ENCODE assay signal across 7 mouse cellular contexts in genomic region chr1:165193426-165193825, GRCm38 (mm10). TPM values are rescaled to one million over a fixed set of nuclear protein-coding genes. Genes with fewer than 3 reads are reported as not detected.
DNase-seq lines count a peak whose midpoint lies in the region; ATAC-seq lines count a peak whose summit lies in the region.

No protein-coding gene starts in this region.

- H3K36me3 ChIP-seq in forebrain, embryonic 15.5 days, result no peaks in the 10 kb centered on the region
- no peaks in the 10 kb centered on the region for H3K36me3 ChIP-seq in liver, embryonic 15.5 days (replicated peaks)

- no peaks in the 10 kb centered on the region for H3K9me3 ChIP-seq in forebrain, embryonic 15.5 days
- no peaks in the 10 kb centered on the region for H3K9me3 ChIP-seq in liver, embryonic 15.5 days (replicated peaks)

- 19% methylated on average over 7 of the region's 7 CpGs for WGBS in forebrain, embryonic 15.5 days
- 1% methylated on average over 7 of the region's 7 CpGs for WGBS in liver, embryonic 15.5 days (ENCODE audit: insufficient replicate concordance)

- ATAC-seq in forebrain, embryonic 15.5 days (replicated peaks), result no peak
- ATAC-seq in liver, embryonic 15.5 days (ENCODE audit: insufficient read depth), result no peak
- no peak for ATAC-seq in megakaryocyte-erythroid progenitor cell, adult 5-6 weeks (replicated peaks; ENCODE audit: low FRiP score, low TSS enrichment, poor library complexity, severe bottlenecking)

- peak overlapping the region; percentile 50; the same call in 1 of the 2 replicates for H3K9ac ChIP-seq in forebrain, embryonic 15.5 days (replicated peaks)
- H3K9ac ChIP-seq in liver, embryonic 15.5 days, result peak overlapping the region; percentile 80

- H3K4me3 ChIP-seq in forebrain, embryonic 15.5 days, result peak overlapping the region; percentile 76
- peak overlapping the region; percentile 77 for H3K4me3 ChIP-seq in liver, embryonic 15.5 days (replicated peaks)

- H3K27me3 ChIP-seq in forebrain, embryonic 15.5 days, result no peaks in the 10 kb centered on the region
- H3K27me3 ChIP-seq in liver, embryonic 15.5 days, result no peaks in the 10 kb centered on the region

- DNase-seq in 416B (ENCODE audit: low read depth), result peak; percentile 62
- peak; percentile 4 to 19 for DNase-seq in B cell, adult 2 months
- DNase-seq in frontal cortex, postnatal 25 days (ENCODE audit: low spot score in 2 of 2), result no peak
- no peak for DNase-seq in cerebellum, postnatal 4 days (ENCODE audit: low spot score in 2 of 2)

- H3K4me2 ChIP-seq in forebrain, embryonic 15.5 days (replicated peaks), result peak overlapping the region; percentile 94
- peak overlapping the region; percentile 83 for H3K4me2 ChIP-seq in liver, embryonic 15.5 days

- H3K27ac ChIP-seq in forebrain, embryonic 15.5 days (replicated peaks), result no peak overlapping the region
- H3K27ac ChIP-seq in liver, embryonic 15.5 days (replicated peaks), result peak overlapping the region; percentile 84

- H3K4me1 ChIP-seq in forebrain, embryonic 15.5 days, result peaks cover 18% of the 10 kb centered on the region
- peaks cover 34% of the 10 kb centered on the region for H3K4me1 ChIP-seq in liver, embryonic 15.5 days (replicated peaks)

RNA-seq across cellular contexts. Expression of gene Sft2d2, which starts 0.8 kb away (rescaled TPM):
- polyA plus RNA-seq in forebrain, embryonic 15.5 days (2015; fragmentation: Nextera tagmentation; extraction: Ambion mirVana), result 5.4 TPM in 2 replicates
- 7.5 and 8.8 TPM in 2 replicates for polyA plus RNA-seq in liver, embryonic 15.5 days (2015; fragmentation: Nextera tagmentation; extraction: Ambion mirVana)
- 9.0 and 14.5 TPM in 2 replicates for total RNA-seq in megakaryocyte-erythroid progenitor cell, adult 5-6 weeks (2014; fragmentation: Nextera tagmentation)
- 16.0 and 17.7 TPM in 2 replicates for total RNA-seq in megakaryocyte-erythroid progenitor cell, adult 5-6 weeks (2017)

RNA-seq across cellular contexts. Expression of gene Tbx19, which starts 32.9 kb away (rescaled TPM):
- 0.10 TPM in 1 of 2 replicates, not detected in the other for polyA plus RNA-seq in forebrain, embryonic 15.5 days (2015; fragmentation: Nextera tagmentation; extraction: Ambion mirVana)
- polyA plus RNA-seq in liver, embryonic 15.5 days (2015; fragmentation: Nextera tagmentation; extraction: Ambion mirVana), result 0.07 TPM in 1 of 2 replicates, not detected in the other
- total RNA-seq in megakaryocyte-erythroid progenitor cell, adult 5-6 weeks (2014; fragmentation: Nextera tagmentation), result not detected in 2 replicates
- not detected in 2 replicates for total RNA-seq in megakaryocyte-erythroid progenitor cell, adult 5-6 weeks (2017)

RNA-seq across cellular contexts. Expression of gene Tiprl, which starts 43.4 kb away (rescaled TPM):
- polyA plus RNA-seq in forebrain, embryonic 15.5 days (2015; fragmentation: Nextera tagmentation; extraction: Ambion mirVana), result 152 and 162 TPM in 2 replicates
- 36.5 and 38.1 TPM in 2 replicates for polyA plus RNA-seq in liver, embryonic 15.5 days (2015; fragmentation: Nextera tagmentation; extraction: Ambion mirVana)
- 22.3 and 35.0 TPM in 2 replicates for total RNA-seq in megakaryocyte-erythroid progenitor cell, adult 5-6 weeks (2014; fragmentation: Nextera tagmentation)
- total RNA-seq in megakaryocyte-erythroid progenitor cell, adult 5-6 weeks (2017), result 73.2 and 90.1 TPM in 2 replicates

Comparison
In these comparisons a context has a peak if more than half of its experiments do, and no peak if none do; other contexts are left out.
1. DNase-seq: peak in 416B (single experiment) and B cell, adult 2 months (2 of 2); none in frontal cortex, postnatal 25 days (0 of 2) and cerebellum, postnatal 4 days (0 of 2).